Mouse (Mus musculus): ENCODE results near the gene Cpt1c. TPM values are rescaled to one million over a fixed set of nuclear protein-coding genes. Genes with fewer than 3 reads are reported as not detected.

Cpt1c gene
- polyA plus RNA-seq, 1 experiment from 2014 or later, result 3.5 TPM

GRCm38 (mm10) chr7:44914396-44914795, 60.3 kb downstream of the Cpt1c start:
- no peak overlapping the region for H3K4me2 ChIP-seq (replicated peaks; ENCODE audit: low read depth)
- H3K27ac ChIP-seq (ENCODE audit: low read depth, low read length), result no peak overlapping the region
- no peaks in the 10 kb centered on the region for H3K4me1 ChIP-seq (replicated peaks; ENCODE audit: control insufficient read depth, insufficient read depth, low read length)
- H3K9me3 ChIP-seq (ENCODE audit: control insufficient read depth), result no peaks in the 10 kb centered on the region
- H3K9ac ChIP-seq (ENCODE audit: low read depth, low read length), result no peak overlapping the region
- ATAC-seq, result no peak
- no peak overlapping the region for H3K4me3 ChIP-seq (ENCODE audit: low read depth, low read length)
- no peaks in the 10 kb centered on the region for H3K27me3 ChIP-seq (replicated peaks; ENCODE audit: control insufficient read depth, insufficient read depth, low read length)
- WGBS, result 93% methylated on average over 2 of the region's 2 CpGs
- H3K36me3 ChIP-seq (ENCODE audit: control insufficient read depth, insufficient read depth), result peaks cover 62% of the 10 kb centered on the region
- TF ChIP-seq CTCF (IDR thresholded peaks at IDR 0.05; ENCODE audit: low read depth), result no peak

Small RNA genes within 50 kb of the gene (microRNA-seq; reads per million reads assigned to microRNA genes)
- not detected for gene Mir7054

Other genes with a start within 250 kb of the Cpt1c start
- 35.1 and 37.0 TPM in 2 replicates for gene Vrk3, start 226.4 kb downstream of the Cpt1c start, polyA plus RNA-seq (2015; fragmentation: Nextera tagmentation; extraction: Ambion mirVana)
- gene Zfp473, start 223.8 kb downstream of the Cpt1c start, polyA plus RNA-seq (2015; fragmentation: Nextera tagmentation; extraction: Ambion mirVana), result 0.24 and 0.26 TPM in 2 replicates
- gene Nup62, start 158.8 kb downstream of the Cpt1c start, polyA plus RNA-seq (2015; fragmentation: Nextera tagmentation; extraction: Ambion mirVana), result 28.0 and 28.1 TPM in 2 replicates
- 0.82 and 0.89 TPM in 2 replicates for gene Il4i1, start 158.5 kb downstream of the Cpt1c start, polyA plus RNA-seq (2015; fragmentation: Nextera tagmentation; extraction: Ambion mirVana)
- 6.5 and 6.6 TPM in 2 replicates for gene Atf5, start 158.2 kb downstream of the Cpt1c start, polyA plus RNA-seq (2015; fragmentation: Nextera tagmentation; extraction: Ambion mirVana)
- 71.6 and 76.5 TPM in 2 replicates for gene Akt1s1, start 125.9 kb downstream of the Cpt1c start, polyA plus RNA-seq (2015; fragmentation: Nextera tagmentation; extraction: Ambion mirVana)
- gene Tbc1d17, start 125.8 kb downstream of the Cpt1c start, polyA plus RNA-seq (2015; fragmentation: Nextera tagmentation; extraction: Ambion mirVana), result 47.4 and 48.5 TPM in 2 replicates
- gene Pnkp, start 117.7 kb downstream of the Cpt1c start, polyA plus RNA-seq (2015; fragmentation: Nextera tagmentation; extraction: Ambion mirVana), result 27.7 and 32.0 TPM in 2 replicates
- 112 and 114 TPM in 2 replicates for gene Ptov1, start 105.1 kb downstream of the Cpt1c start, polyA plus RNA-seq (2015; fragmentation: Nextera tagmentation; extraction: Ambion mirVana)
- gene Med25, start 82.1 kb downstream of the Cpt1c start, polyA plus RNA-seq (2015; fragmentation: Nextera tagmentation; extraction: Ambion mirVana), result 60.0 and 62.9 TPM in 2 replicates
- gene Fuz, start 78.8 kb downstream of the Cpt1c start, polyA plus RNA-seq (2015; fragmentation: Nextera tagmentation; extraction: Ambion mirVana), result 11.1 and 12.1 TPM in 2 replicates
- 42.8 and 44.1 TPM in 2 replicates for gene Ap2a1, start 45.4 kb downstream of the Cpt1c start, polyA plus RNA-seq (2015; fragmentation: Nextera tagmentation; extraction: Ambion mirVana)
- 0.13 TPM in 1 of 2 replicates, not detected in the other for gene Tsks, start 31.6 kb downstream of the Cpt1c start, polyA plus RNA-seq (2015; fragmentation: Nextera tagmentation; extraction: Ambion mirVana)
- 124 and 130 TPM in 2 replicates for gene Prmt1, start 11.7 kb upstream of the Cpt1c start, polyA plus RNA-seq (2015; fragmentation: Nextera tagmentation; extraction: Ambion mirVana)
- gene Irf3, start 22.8 kb upstream of the Cpt1c start, polyA plus RNA-seq (2015; fragmentation: Nextera tagmentation; extraction: Ambion mirVana), result 53.2 and 56.4 TPM in 2 replicates
- 18.3 and 19.6 TPM in 2 replicates for gene Bcl2l12, start 23.9 kb upstream of the Cpt1c start, polyA plus RNA-seq (2015; fragmentation: Nextera tagmentation; extraction: Ambion mirVana)
- gene Scaf1, start 41.5 kb upstream of the Cpt1c start, polyA plus RNA-seq (2015; fragmentation: Nextera tagmentation; extraction: Ambion mirVana), result 21.7 and 22.6 TPM in 2 replicates
- 94.6 and 100 TPM in 2 replicates for gene Rras, start 43.1 kb upstream of the Cpt1c start, polyA plus RNA-seq (2015; fragmentation: Nextera tagmentation; extraction: Ambion mirVana)
- 2.4 and 2.6 TPM in 2 replicates for gene Prr12, start 78.0 kb upstream of the Cpt1c start, polyA plus RNA-seq (2015; fragmentation: Nextera tagmentation; extraction: Ambion mirVana)
- 38.9 and 40.5 TPM in 2 replicates for gene Nosip, start 87.6 kb upstream of the Cpt1c start, polyA plus RNA-seq (2015; fragmentation: Nextera tagmentation; extraction: Ambion mirVana)
- gene Prrg2, start 87.8 kb upstream of the Cpt1c start, polyA plus RNA-seq (2015; fragmentation: Nextera tagmentation; extraction: Ambion mirVana), result 56.8 and 59.0 TPM in 2 replicates
- 81.8 and 85.6 TPM in 2 replicates for gene Rcn3, start 117.4 kb upstream of the Cpt1c start, polyA plus RNA-seq (2015; fragmentation: Nextera tagmentation; extraction: Ambion mirVana)
- gene Fcgrt, start 129.0 kb upstream of the Cpt1c start, polyA plus RNA-seq (2015; fragmentation: Nextera tagmentation; extraction: Ambion mirVana), result 2,929 and 3,267 TPM in 2 replicates
- gene Rps11, start 149.6 kb upstream of the Cpt1c start, polyA plus RNA-seq (2015; fragmentation: Nextera tagmentation; extraction: Ambion mirVana), result 1,691 and 1,755 TPM in 2 replicates
- 1,616 and 1,752 TPM in 2 replicates for gene Rpl13a, start 153.9 kb upstream of the Cpt1c start, polyA plus RNA-seq (2015; fragmentation: Nextera tagmentation; extraction: Ambion mirVana)
- gene Gm45713, start 161.4 kb upstream of the Cpt1c start, polyA plus RNA-seq (2015; fragmentation: Nextera tagmentation; extraction: Ambion mirVana), result 0.70 and 0.82 TPM in 2 replicates
- 2.1 and 2.7 TPM in 2 replicates for gene Flt3l, start 161.6 kb upstream of the Cpt1c start, polyA plus RNA-seq (2015; fragmentation: Nextera tagmentation; extraction: Ambion mirVana)
- 63.6 and 64.7 TPM in 2 replicates for gene Pih1d1, start 179.5 kb upstream of the Cpt1c start, polyA plus RNA-seq (2015; fragmentation: Nextera tagmentation; extraction: Ambion mirVana)
- gene Aldh16a1, start 179.7 kb upstream of the Cpt1c start, polyA plus RNA-seq (2015; fragmentation: Nextera tagmentation; extraction: Ambion mirVana), result 86.8 and 102 TPM in 2 replicates
- not detected in 2 replicates for gene Slc17a7, start 189.1 kb upstream of the Cpt1c start, polyA plus RNA-seq (2015; fragmentation: Nextera tagmentation; extraction: Ambion mirVana)
- not detected in 2 replicates for gene Gfy, start 204.7 kb upstream of the Cpt1c start, polyA plus RNA-seq (2015; fragmentation: Nextera tagmentation; extraction: Ambion mirVana)
- not detected in 2 replicates for gene Pth2, start 206.1 kb upstream of the Cpt1c start, polyA plus RNA-seq (2015; fragmentation: Nextera tagmentation; extraction: Ambion mirVana)
- gene Ccdc155, start 230.0 kb upstream of the Cpt1c start, polyA plus RNA-seq (2015; fragmentation: Nextera tagmentation; extraction: Ambion mirVana), result 0.07 TPM in 1 of 2 replicates, not detected in the other
- gene Dkkl1, start 237.3 kb upstream of the Cpt1c start, polyA plus RNA-seq (2015; fragmentation: Nextera tagmentation; extraction: Ambion mirVana), result 0.47 and 0.55 TPM in 2 replicates
- gene Tead2, start 240.9 kb upstream of the Cpt1c start, polyA plus RNA-seq (2015; fragmentation: Nextera tagmentation; extraction: Ambion mirVana), result 18.7 and 20.8 TPM in 2 replicates

Measured in intestine, postnatal 0 days (tissue).